Comparison of ENCODE assay signal across 9 mouse cellular contexts in genomic region chr5:43894113-43894512, GRCm38 (mm10). TPM values are rescaled to one million over a fixed set of nuclear protein-coding genes. Genes with fewer than 3 reads are reported as not detected.
DNase-seq lines count a peak whose midpoint lies in the region; ATAC-seq and TF ChIP-seq lines count a peak whose summit lies in the region.
"Had no signal": no experiment of that assay in that cellular context is flagged by ENCODE, and none has a peak within 500 bp of the region (broad histone marks: within the 10 kb centered on the region; RNA-seq: fewer than 3 reads in every experiment).

No protein-coding gene starts in this region.

- peaks cover 7% of the 10 kb centered on the region; the same call in 1 of the 2 replicates for H3K4me1 ChIP-seq in spleen, adult 2 months (ENCODE audit: control insufficient read depth, insufficient read depth, insufficient read length)
- no peaks in the 10 kb centered on the region for H3K4me1 ChIP-seq in lung, postnatal 0 days (ENCODE audit: insufficient read depth, low read depth, low read length)
- H3K4me1 ChIP-seq: hindbrain, embryonic 15.5 days had no signal

- H3K9me3 ChIP-seq in lung, postnatal 0 days (ENCODE audit: low read length): no peaks in the 10 kb centered on the region
- H3K9me3 ChIP-seq: hindbrain, embryonic 15.5 days had no signal

- no peak overlapping the region for H3K9ac ChIP-seq in lung, postnatal 0 days (replicated peaks; ENCODE audit: low read depth)
- H3K9ac ChIP-seq: hindbrain, embryonic 15.5 days had no signal

- H3K4me2 ChIP-seq in lung, postnatal 0 days (replicated peaks; ENCODE audit: low read depth, low read length): no peak overlapping the region
- H3K4me2 ChIP-seq: hindbrain, embryonic 15.5 days had no signal

- peak; percentile 52 for ATAC-seq in lung, postnatal 0 days

- TF ChIP-seq EP300 in lung, postnatal 0 days (IDR thresholded peaks at IDR 0.05): no peak

- peaks cover 3% of the 10 kb centered on the region; the same call in 1 of the 2 replicates for H3K36me3 ChIP-seq in spleen, adult 2 months (ENCODE audit: control insufficient read depth, insufficient read depth, low read length)
- H3K36me3 ChIP-seq in lung, postnatal 0 days (ENCODE audit: insufficient read depth, low read length): no peaks in the 10 kb centered on the region
- H3K36me3 ChIP-seq: hindbrain, embryonic 15.5 days had no signal

- DNase-seq in cerebellum, adult 9-10 months: peak; percentile 16
- DNase-seq in cerebellum, adult 18-20 months: no peak
- peak; percentile 44 to 65 for DNase-seq in spleen, adult 2 months (ENCODE audit: low read depth in 1 of 2, low spot score in 2 of 2)
- no peak for DNase-seq in spleen, adult 12 weeks (ENCODE audit: low spot score)
- peak; percentile 71 for DNase-seq in embryo, embryonic 11 days
- peak; percentile 28 for DNase-seq in kidney, adult 18-20 months
- peak; percentile 78 for DNase-seq in lung, postnatal 0 days (ENCODE audit: low spot score)
- DNase-seq in thymus, postnatal 10 days (ENCODE audit: low spot score in 2 of 2): peak; percentile 34 to 76

- no peak for TF ChIP-seq POLR2A in spleen, adult 2 months (IDR thresholded peaks at IDR 0.05; ENCODE audit: low read depth, low read length)

- H3K4me3 ChIP-seq in spleen, adult 2 months (ENCODE audit: extremely low read depth, insufficient read depth, insufficient read length): no peak overlapping the region
- no peak overlapping the region for H3K4me3 ChIP-seq in lung, postnatal 0 days (ENCODE audit: low read depth, low read length)
- H3K4me3 ChIP-seq: hindbrain, embryonic 15.5 days had no signal

- 59% methylated on average over 2 of the region's 2 CpGs for WGBS in spleen, adult 2 months
- WGBS in lung, postnatal 0 days: 65% methylated on average over 2 of the region's 2 CpGs

- H3K27me3 ChIP-seq in spleen, adult 2 months (ENCODE audit: control insufficient read depth, insufficient read depth, low read length): no peaks in the 10 kb centered on the region
- no peaks in the 10 kb centered on the region for H3K27me3 ChIP-seq in lung, postnatal 0 days (replicated peaks; ENCODE audit: insufficient read depth, low read length)
- H3K27me3 ChIP-seq: hindbrain, embryonic 15.5 days had no signal

- peak; percentile 32; the same call in 1 of the 2 replicates for TF ChIP-seq CTCF in spleen, adult 2 months (IDR thresholded peaks at IDR 0.05; ENCODE audit: extremely low read depth, insufficient read depth, insufficient read length, insufficient replicate concordance)
- peak; percentile 74 for TF ChIP-seq CTCF in lung, postnatal 0 days (IDR thresholded peaks at IDR 0.05)

- no peak overlapping the region for H3K27ac ChIP-seq in spleen, adult 2 months (ENCODE audit: insufficient read depth, low read length)
- no peak overlapping the region for H3K27ac ChIP-seq in lung, postnatal 0 days (ENCODE audit: low read length)
- H3K27ac ChIP-seq: hindbrain, embryonic 15.5 days had no signal

RNA-seq across cellular contexts. Expression of gene Gm7879, which starts 18.8 kb away (rescaled TPM):
- 0.42 TPM in 1 of 2 replicates, not detected in the other for polyA plus RNA-seq in spleen, adult 2 months (2012; rRNA removed)
- polyA plus RNA-seq in lung, postnatal 0 days (2015; fragmentation: Nextera tagmentation; extraction: Ambion mirVana): not detected in 2 replicates
- polyA plus RNA-seq: hindbrain, embryonic 15.5 days had no signal

RNA-seq across cellular contexts. Expression of gene Cd38, which starts 25.8 kb away (rescaled TPM):
- 37.3 and 38.9 TPM in 2 replicates for polyA plus RNA-seq in spleen, adult 2 months (2012; rRNA removed)
- 33.0 and 42.2 TPM in 2 replicates for polyA plus RNA-seq in lung, postnatal 0 days (2015; fragmentation: Nextera tagmentation; extraction: Ambion mirVana)

Comparison
In these comparisons a context has a peak if more than half of its experiments do, and no peak if none do; other contexts are left out.
1. DNase-seq: peak in cerebellum, adult 9-10 months (single experiment), spleen, adult 2 months (2 of 2), embryo, embryonic 11 days (single experiment), kidney, adult 18-20 months (single experiment), lung, postnatal 0 days (single experiment) and thymus, postnatal 10 days (2 of 2); none in cerebellum, adult 18-20 months (0 of 2) and spleen, adult 12 weeks (single experiment).